ENCODE assay signal across 9 mouse cellular contexts in the genomic region with DNA sequence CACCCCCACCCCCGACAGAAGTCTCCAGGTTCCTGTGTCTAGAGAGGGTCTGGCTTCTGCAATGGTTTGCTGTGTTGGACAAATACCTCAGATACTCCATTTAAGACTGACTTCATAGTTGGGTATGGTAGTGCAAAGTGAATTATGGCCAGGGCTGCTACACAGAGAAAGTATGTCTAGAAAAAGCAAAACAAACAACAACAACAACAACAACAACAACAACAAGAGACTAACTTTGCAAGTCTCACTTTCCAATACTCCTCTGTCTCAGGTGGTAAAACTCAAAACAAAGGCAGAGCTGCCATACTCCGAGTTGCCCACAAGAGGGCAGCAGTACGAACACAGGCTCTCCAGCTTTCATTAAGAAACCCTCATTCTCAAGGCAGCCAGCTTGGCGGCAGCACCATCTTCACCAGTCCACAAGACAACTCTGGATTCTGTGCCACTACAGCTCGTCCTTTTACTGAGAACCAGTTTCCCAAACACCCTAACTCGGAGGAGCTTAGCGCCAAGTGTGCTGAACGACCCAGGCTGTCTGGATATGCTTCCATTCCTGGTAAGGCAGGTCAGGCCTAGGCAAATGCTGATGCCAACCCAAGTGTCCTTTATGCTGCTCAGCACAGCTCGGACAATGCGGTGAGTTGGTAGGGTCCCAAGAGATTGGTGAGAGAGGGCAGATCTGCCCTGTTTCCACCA.
DNase-seq lines count a peak whose midpoint lies in the region; ATAC-seq and TF ChIP-seq lines count a peak whose summit lies in the region.
"Had no signal": no experiment of that assay in that cellular context is flagged by ENCODE, and none has a peak within 500 bp of the region (broad histone marks: within the 10 kb centered on the region; RNA-seq: fewer than 3 reads in every experiment).

No protein-coding gene starts in this region.

- no peak overlapping the region for H3K27ac ChIP-seq in CH12.LX (ENCODE audit: insufficient read depth, low read depth)
- H3K27ac ChIP-seq in embryonic fibroblast, embryonic 13.5 days (ENCODE audit: insufficient read depth, low read length) = no peak overlapping the region
- no peak overlapping the region for H3K27ac ChIP-seq in kidney, embryonic 15.5 days
- no peak overlapping the region for H3K27ac ChIP-seq in limb, embryonic 13.5 days
- H3K27ac ChIP-seq in neural tube, embryonic 12.5 days = no peak overlapping the region
- H3K27ac ChIP-seq in thymus, adult 2 months (ENCODE audit: control insufficient read depth, insufficient read depth, low read length) = no peak overlapping the region
- H3K27ac ChIP-seq: heart, embryonic 15.5 days had no signal

- peaks cover 0 to 8% of the 10 kb centered on the region in 2 experiments; a peak in 2 of 4 replicates for H3K4me1 ChIP-seq in CH12.LX (ENCODE audit: control insufficient read depth in 1 of 2, insufficient read depth in 2 of 2)
- no peaks in the 10 kb centered on the region for H3K4me1 ChIP-seq in embryonic fibroblast, embryonic 13.5 days (ENCODE audit: control insufficient read depth, insufficient read depth, low read length)
- H3K4me1 ChIP-seq in kidney, embryonic 15.5 days = peaks cover 13% of the 10 kb centered on the region
- H3K4me1 ChIP-seq in limb, embryonic 13.5 days = peaks cover 15% of the 10 kb centered on the region
- peaks cover 3% of the 10 kb centered on the region; the same call in 1 of the 2 replicates for H3K4me1 ChIP-seq in neural tube, embryonic 12.5 days
- H3K4me1 ChIP-seq in thymus, adult 2 months (replicated peaks; ENCODE audit: control insufficient read depth, insufficient read depth, low read length) = no peaks in the 10 kb centered on the region

- peak; percentile 45 for DNase-seq in CH12.LX (ENCODE audit: extremely low read depth)
- DNase-seq in brain, embryonic 14.5 days (ENCODE audit: low read depth) = peak; percentile 93
- peak; percentile 13 to 56 for DNase-seq in heart, adult 9 months (ENCODE audit: low spot score in 2 of 2)
- peak; percentile 49 for DNase-seq in thymus, adult 2 months

- H3K9ac ChIP-seq in CH12.LX (ENCODE audit: insufficient read depth, low read depth) = no peak overlapping the region
- no peak overlapping the region for H3K9ac ChIP-seq in kidney, embryonic 15.5 days
- H3K9ac ChIP-seq in limb, embryonic 13.5 days = 0 out of 2 replicates have a peak overlapping the region, but pooled peaks have one; percentile 26
- H3K9ac ChIP-seq in neural tube, embryonic 12.5 days = no peak overlapping the region
- H3K9ac ChIP-seq: heart, embryonic 15.5 days had no signal

- TF ChIP-seq RAD21 in CH12.LX (IDR thresholded peaks at IDR 0.05; ENCODE audit: low read depth, low read length) = peak; percentile 25

- in situ Hi-C loops in CH12.LX (cut with MboI; ENCODE audit: low pct_ligation_motif_present, low pct_unique_long_range_greater_than_20kb, low sequenced_read_pairs) = no loop called here

- 0 out of 2 replicates have a peak, but pooled peaks have one; percentile 43 for ATAC-seq in kidney, embryonic 15.5 days (replicated peaks; ENCODE audit: low FRiP score)
- no peak for ATAC-seq in limb, embryonic 13.5 days (ENCODE audit: low FRiP score, low read depth)
- ATAC-seq in neural tube, embryonic 12.5 days (ENCODE audit: low FRiP score, low read depth) = 0 out of 2 replicates have a peak, but pooled peaks have one; percentile 21

- no peak for TF ChIP-seq EP300 in CH12.LX (IDR thresholded peaks at IDR 0.05; ENCODE audit: low read length)

- peaks cover 46% of the 10 kb centered on the region for H3K9me3 ChIP-seq in CH12.LX (replicated peaks; ENCODE audit: low read length)
- no peaks in the 10 kb centered on the region for H3K9me3 ChIP-seq in kidney, embryonic 15.5 days (replicated peaks)
- no peaks in the 10 kb centered on the region for H3K9me3 ChIP-seq in limb, embryonic 13.5 days
- no peaks in the 10 kb centered on the region for H3K9me3 ChIP-seq in neural tube, embryonic 12.5 days
- H3K9me3 ChIP-seq: heart, embryonic 15.5 days had no signal

- dilution Hi-C loops in CH12.LX (cut with MboI; ENCODE audit: extremely low pct_ligation_motif_present, extremely low pct_unique_long_range_greater_than_20kb, low sequenced_read_pairs) = no loop called here

- H3K4me3 ChIP-seq in CH12.LX (replicated peaks in 1 of 3; ENCODE audit: low read depth in 2 of 3, low read length in 2 of 3, poor library complexity in 1 of 3) = no peak overlapping the region
- no peak overlapping the region for H3K4me3 ChIP-seq in embryonic fibroblast, embryonic 13.5 days (ENCODE audit: insufficient read depth, low read length)
- no peak overlapping the region for H3K4me3 ChIP-seq in kidney, embryonic 15.5 days (replicated peaks)
- no peak overlapping the region for H3K4me3 ChIP-seq in limb, embryonic 13.5 days
- H3K4me3 ChIP-seq in neural tube, embryonic 12.5 days = no peak overlapping the region
- no peak overlapping the region for H3K4me3 ChIP-seq in thymus, adult 2 months (ENCODE audit: control insufficient read depth, insufficient read depth, low read length)
- H3K4me3 ChIP-seq: heart, embryonic 15.5 days had no signal

- TF ChIP-seq CTCF in CH12.LX (conservative IDR thresholded peaks at IDR 0.05 in 1 of 2, IDR thresholded peaks at IDR 0.05 in 1 of 2; ENCODE audit: low read depth in 2 of 2, low read length in 2 of 2) = peak; percentile 61 to 81
- peak; percentile 93 for TF ChIP-seq CTCF in brain, embryonic 14.5 days (IDR thresholded peaks at IDR 0.05; ENCODE audit: borderline replicate concordance, extremely low read depth, insufficient read depth, insufficient read length)
- peak; percentile 59; the same call in 1 of the 2 replicates for TF ChIP-seq CTCF in embryonic fibroblast, embryonic 13.5 days (IDR thresholded peaks at IDR 0.05; ENCODE audit: borderline replicate concordance, insufficient read depth, low read length)
- no peak for TF ChIP-seq CTCF in thymus, adult 2 months (IDR thresholded peaks at IDR 0.05; ENCODE audit: borderline replicate concordance, control insufficient read depth, extremely low read depth, insufficient read depth, low read length, poor library complexity)

- H3K36me3 ChIP-seq in CH12.LX (replicated peaks in 1 of 2; ENCODE audit: control insufficient read depth in 1 of 2, insufficient read depth in 1 of 2, low read length in 1 of 2) = no peaks in the 10 kb centered on the region
- H3K36me3 ChIP-seq in kidney, embryonic 15.5 days = peaks cover 22% of the 10 kb centered on the region
- peaks cover 19% of the 10 kb centered on the region for H3K36me3 ChIP-seq in limb, embryonic 13.5 days
- 0 out of 2 replicates have a peak, but pooled peaks cover 9% of the 10 kb centered on the region for H3K36me3 ChIP-seq in neural tube, embryonic 12.5 days
- H3K36me3 ChIP-seq in thymus, adult 2 months (ENCODE audit: control insufficient read depth, insufficient read depth, low read length) = no peaks in the 10 kb centered on the region
- H3K36me3 ChIP-seq: heart, embryonic 15.5 days had no signal

- H3K27me3 ChIP-seq in CH12.LX (replicated peaks) = peaks cover 2% of the 10 kb centered on the region
- H3K27me3 ChIP-seq in kidney, embryonic 15.5 days = no peaks in the 10 kb centered on the region
- no peaks in the 10 kb centered on the region for H3K27me3 ChIP-seq in limb, embryonic 13.5 days
- H3K27me3 ChIP-seq in neural tube, embryonic 12.5 days (replicated peaks) = no peaks in the 10 kb centered on the region
- no peaks in the 10 kb centered on the region for H3K27me3 ChIP-seq in thymus, adult 2 months (ENCODE audit: control insufficient read depth, insufficient read depth, low read length)
- H3K27me3 ChIP-seq: heart, embryonic 15.5 days had no signal

- no peak overlapping the region for H3K4me2 ChIP-seq in CH12.LX (ENCODE audit: insufficient read depth, low read depth, poor library complexity, severe bottlenecking)
- no peak overlapping the region for H3K4me2 ChIP-seq in kidney, embryonic 15.5 days
- H3K4me2 ChIP-seq in limb, embryonic 13.5 days (replicated peaks) = no peak overlapping the region
- no peak overlapping the region for H3K4me2 ChIP-seq in neural tube, embryonic 12.5 days (replicated peaks)
- H3K4me2 ChIP-seq: heart, embryonic 15.5 days had no signal

- H3K79me2 ChIP-seq in CH12.LX (replicated peaks; ENCODE audit: control insufficient read depth, extremely low read depth, insufficient read depth, poor library complexity, severe bottlenecking) = no peaks in the 10 kb centered on the region

- TF ChIP-seq POLR2A in CH12.LX (IDR thresholded peaks at IDR 0.05; ENCODE audit: low read depth, low read length) = no peak
- no peak for TF ChIP-seq POLR2A in brain, embryonic 14.5 days (IDR thresholded peaks at IDR 0.05; ENCODE audit: borderline replicate concordance, extremely low read depth, insufficient read depth, insufficient read length, poor library complexity, severe bottlenecking)
- TF ChIP-seq POLR2A in embryonic fibroblast, embryonic 13.5 days (IDR thresholded peaks at IDR 0.05; ENCODE audit: low read depth, low read length) = no peak
- no peak for TF ChIP-seq POLR2A in thymus, adult 2 months (IDR thresholded peaks at IDR 0.05; ENCODE audit: control insufficient read depth, extremely low read depth, insufficient read depth, low read length, poor library complexity)

- WGBS in kidney, embryonic 15.5 days = 32% methylated on average over 10 of the region's 10 CpGs
- 26% methylated on average over 10 of the region's 10 CpGs for WGBS in limb, embryonic 13.5 days
- 32% methylated on average over 10 of the region's 10 CpGs for WGBS in neural tube, embryonic 12.5 days
- 36% methylated on average over 10 of the region's 10 CpGs for WGBS in thymus, adult 2 months

TF ChIP-seq in CH12.LX, 34 proteins besides CTCF, POLR2A, EP300 and RAD21:
- TF ChIP-seq MAFK (IDR thresholded peaks at IDR 0.05; ENCODE audit: insufficient replicate concordance, low read length) (no peak), SMC3 (IDR thresholded peaks at IDR 0.05; ENCODE audit: low read depth, low read length) (peak; percentile 51), RCOR1 (conservative IDR thresholded peaks at IDR 0.05; ENCODE audit: low read depth, low read length) (no peak)
TF ChIP-seq in CH12.LX: peak in this region for 1.

Comparison
In these comparisons a context has a peak if more than half of its experiments do, and no peak if none do; other contexts are left out.
1. DNase-seq: peak in every context shown above with its lines; median percentile 93 in brain, embryonic 14.5 days; 49 in thymus, adult 2 months; 45 in CH12.LX; 34 in heart, adult 9 months.